Mouse (Mus musculus): ENCODE results near the gene 1520401A03Rik. TPM values are rescaled to one million over a fixed set of nuclear protein-coding genes. Genes with fewer than 3 reads are reported as not detected.

The 1520401A03Rik gene
- polyA plus RNA-seq, 1 experiment from 2014 or later: 0.10 TPM

DNA sequence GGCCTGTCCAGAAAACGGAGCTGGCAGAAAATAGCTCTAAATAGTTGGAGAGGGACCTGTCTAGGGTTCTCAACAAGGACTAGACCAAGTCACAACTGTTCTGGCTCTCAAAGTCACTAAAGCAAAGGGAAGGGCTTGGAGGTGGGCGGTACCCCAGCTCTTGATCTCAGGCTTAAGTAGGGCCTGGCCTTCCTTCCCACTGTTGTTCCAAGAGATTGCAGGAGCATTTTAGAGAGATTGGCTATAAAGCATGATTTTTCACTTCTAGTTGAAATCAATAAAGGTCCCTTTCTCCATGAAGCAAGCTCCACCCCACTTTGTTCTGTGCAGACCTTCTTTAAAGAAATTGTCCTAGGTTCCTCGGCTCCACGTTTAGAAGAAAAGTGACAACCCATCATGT lies 2.9 kb upstream of the 1520401A03Rik start:
- no peak for ATAC-seq
- Histone ChIP-seq H3K4me1 (peaks cover 30% of the 10 kb centered on the region), H3K27me3 (replicated peaks) (peaks cover 10% of the 10 kb centered on the region), H3K27ac (peak overlapping the region; percentile 93), H3K9me3 (replicated peaks) (no peaks in the 10 kb centered on the region), H3K4me2 (peak overlapping the region; percentile 89), H3K9ac (peak overlapping the region; percentile 91), H3K4me3 (peak overlapping the region; percentile 88), H3K36me3 (no peaks in the 10 kb centered on the region)
- WGBS (ENCODE audit: insufficient replicate concordance): 52% methylated on average over 4 of the region's 4 CpGs

DNA sequence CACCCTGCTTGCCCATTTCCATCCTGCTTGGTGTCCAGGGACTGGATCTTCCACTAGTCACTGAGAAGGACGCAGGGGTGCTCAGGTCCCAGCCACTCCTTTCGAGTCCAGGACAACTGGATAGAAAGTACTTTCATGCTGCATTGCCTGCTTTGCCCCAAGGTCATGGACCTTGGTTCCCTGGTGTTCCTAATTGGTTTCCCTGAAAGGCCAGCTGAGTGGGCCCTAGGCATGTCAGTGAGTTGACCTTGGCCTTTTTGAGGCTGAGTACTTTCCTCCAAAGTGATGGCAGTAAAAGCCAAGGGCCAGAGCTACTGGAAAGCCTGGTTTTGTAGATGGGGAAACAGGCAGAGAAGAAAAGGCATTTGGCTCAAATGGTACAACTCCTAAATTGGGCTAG lies 697 bp downstream of the 1520401A03Rik start:
- Histone ChIP-seq H3K9me3 (replicated peaks) (no peaks in the 10 kb centered on the region), H3K4me2 (no peak overlapping the region), H3K27ac (no peak overlapping the region), H3K9ac (no peak overlapping the region), H3K27me3 (replicated peaks) (peaks cover 35% of the 10 kb centered on the region), H3K4me1 (peaks cover 12% of the 10 kb centered on the region), H3K4me3 (no peak overlapping the region), H3K36me3 (no peaks in the 10 kb centered on the region)
- ATAC-seq: no peak
- 66% methylated on average over 2 of the region's 2 CpGs for WGBS (ENCODE audit: insufficient replicate concordance)

DNA sequence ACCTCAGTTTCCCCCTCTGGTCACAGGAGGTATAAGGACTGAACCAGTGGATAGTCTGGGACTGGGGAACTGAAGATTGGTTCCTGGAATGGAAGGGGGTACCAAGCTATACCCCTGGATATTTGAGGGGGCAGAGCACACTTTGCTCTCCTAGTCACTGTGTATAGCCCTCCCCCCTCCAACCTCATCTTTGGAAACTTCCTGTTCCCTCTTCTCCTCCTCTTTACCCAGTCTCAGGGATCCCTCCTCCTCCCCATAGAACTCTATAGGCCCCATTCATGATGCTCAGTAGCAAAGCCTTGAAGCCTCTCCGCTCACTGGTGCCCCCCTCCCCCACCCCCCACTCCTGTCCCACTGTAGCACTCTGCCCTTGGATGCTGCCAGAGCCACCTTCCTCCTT lies 3.1 kb downstream of the 1520401A03Rik start:
- H3K4me2 ChIP-seq: no peak overlapping the region
- H3K4me1 ChIP-seq: no peaks in the 10 kb centered on the region
- H3K27me3 ChIP-seq (replicated peaks): peaks cover 43% of the 10 kb centered on the region
- H3K27ac ChIP-seq: no peak overlapping the region
- H3K36me3 ChIP-seq: no peaks in the 10 kb centered on the region
- no peak for ATAC-seq
- H3K4me3 ChIP-seq: no peak overlapping the region
- WGBS (ENCODE audit: insufficient replicate concordance): 21% methylated on average over 1 of the region's 1 CpGs
- no peaks in the 10 kb centered on the region for H3K9me3 ChIP-seq (replicated peaks)
- H3K9ac ChIP-seq: no peak overlapping the region

DNA sequence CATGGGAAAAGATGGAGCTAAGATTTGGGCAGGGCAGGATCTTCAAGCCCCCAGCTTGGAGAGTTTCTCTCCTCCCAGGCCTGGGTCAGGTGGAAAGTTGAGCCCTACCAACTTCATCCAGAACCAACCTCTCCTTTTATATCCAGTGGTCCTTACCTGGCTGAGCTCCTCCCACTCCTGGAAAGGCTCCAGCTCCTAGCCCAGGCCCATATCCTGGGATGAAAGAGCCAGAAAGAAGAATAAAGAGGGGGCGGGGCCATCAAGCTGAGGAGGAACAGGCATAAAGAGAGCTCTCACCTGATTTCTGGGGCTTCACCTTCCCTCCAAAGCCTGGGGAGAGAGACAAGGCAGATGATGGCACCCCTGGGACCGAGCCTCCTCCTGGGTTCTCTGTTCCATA lies 5.6 kb downstream of the 1520401A03Rik start:
- Histone ChIP-seq H3K4me1 (no peaks in the 10 kb centered on the region), H3K27me3 (replicated peaks) (peaks cover 51% of the 10 kb centered on the region), H3K9me3 (replicated peaks) (no peaks in the 10 kb centered on the region), H3K27ac (no peak overlapping the region), H3K4me3 (no peak overlapping the region), H3K36me3 (no peaks in the 10 kb centered on the region), H3K9ac (no peak overlapping the region), H3K4me2 (no peak overlapping the region)
- ATAC-seq: no peak
- WGBS (ENCODE audit: insufficient replicate concordance): 48% methylated on average over 2 of the region's 2 CpGs

DNA sequence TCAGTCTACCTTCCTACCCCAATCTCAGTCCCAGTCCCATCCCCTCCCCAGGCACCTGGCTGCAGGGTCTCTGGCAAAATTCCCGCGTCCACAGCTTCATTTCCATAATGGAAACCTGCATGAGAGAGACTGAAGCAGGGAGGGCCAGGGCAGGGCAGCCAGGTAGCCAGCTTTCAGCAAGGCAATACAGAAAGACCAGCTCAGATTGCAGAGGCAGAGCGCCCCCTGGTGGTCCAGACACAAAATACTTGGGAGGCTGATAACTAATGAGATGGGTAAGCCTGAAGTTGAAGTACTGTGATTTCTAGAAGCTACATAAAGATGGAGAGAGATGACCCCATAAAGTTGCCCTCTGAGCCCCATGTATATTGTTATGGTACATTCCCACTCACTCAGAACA lies 16.4 kb downstream of the 1520401A03Rik start:
- no peak for ATAC-seq
- Histone ChIP-seq H3K4me3 (no peak overlapping the region), H3K36me3 (no peaks in the 10 kb centered on the region), H3K4me2 (no peak overlapping the region), H3K27ac (no peak overlapping the region), H3K9ac (no peak overlapping the region), H3K9me3 (replicated peaks) (no peaks in the 10 kb centered on the region), H3K4me1 (no peaks in the 10 kb centered on the region), H3K27me3 (replicated peaks) (peaks cover 77% of the 10 kb centered on the region)
- WGBS (ENCODE audit: insufficient replicate concordance): 0% methylated on average over 3 of the region's 3 CpGs

DNA sequence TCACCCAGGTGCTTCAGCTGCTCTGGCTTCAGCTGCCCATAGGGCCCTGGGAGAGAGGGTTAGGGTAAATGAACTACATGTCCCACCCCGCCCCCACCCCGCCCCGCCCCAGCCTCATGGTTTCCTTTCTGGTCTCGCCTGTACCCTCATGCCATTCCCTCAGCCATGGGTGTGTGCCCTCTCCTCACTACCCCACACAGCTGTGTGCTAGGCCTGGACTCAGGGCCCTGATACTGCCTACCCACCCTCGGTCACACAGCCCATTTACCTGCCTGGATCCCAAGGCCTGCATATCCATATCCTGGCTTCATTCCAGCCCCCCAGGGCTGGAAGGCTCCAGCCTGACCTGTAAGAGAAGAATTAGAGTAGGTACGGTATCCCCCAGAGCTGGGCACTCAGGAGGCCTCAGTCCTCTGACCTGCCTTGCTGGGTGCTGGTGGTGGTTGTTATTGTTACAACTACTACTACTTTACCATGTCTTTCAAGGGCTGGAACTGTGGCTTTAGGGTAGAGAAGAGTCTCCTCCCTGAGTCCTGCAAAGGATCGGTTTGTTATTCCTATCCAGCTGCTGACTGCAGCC lies 17.0 kb downstream of the 1520401A03Rik start:
- peaks cover 79% of the 10 kb centered on the region for H3K27me3 ChIP-seq (replicated peaks)
- WGBS (ENCODE audit: insufficient replicate concordance): 78% methylated on average over 7 of the region's 7 CpGs
- H3K4me1 ChIP-seq: no peaks in the 10 kb centered on the region
- no peak overlapping the region for H3K9ac ChIP-seq
- H3K4me3 ChIP-seq: no peak overlapping the region
- no peak overlapping the region for H3K27ac ChIP-seq
- no peaks in the 10 kb centered on the region for H3K36me3 ChIP-seq
- H3K9me3 ChIP-seq (replicated peaks): no peaks in the 10 kb centered on the region
- ATAC-seq: peak; percentile 30; the same call in 1 of the 2 replicates
- no peak overlapping the region for H3K4me2 ChIP-seq

DNA sequence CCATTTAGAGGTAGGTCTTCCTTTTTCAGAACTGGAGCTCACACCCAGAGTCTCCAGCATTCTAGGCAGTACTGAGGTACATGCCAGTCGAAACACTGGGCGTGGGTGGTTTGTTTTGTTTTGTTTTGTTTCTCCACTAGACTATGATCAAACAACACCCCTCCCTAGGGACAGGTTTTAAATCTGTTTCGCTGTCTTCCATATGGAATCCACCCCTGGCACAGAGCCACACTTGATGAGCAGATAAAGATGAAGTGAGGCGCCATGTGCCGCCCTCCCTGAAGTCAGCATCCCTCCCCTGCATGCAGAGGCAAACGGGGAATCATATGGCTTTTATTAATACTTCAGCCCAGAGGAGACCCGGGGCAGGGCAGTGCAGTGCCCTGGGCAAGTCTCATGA lies 17.8 kb downstream of the 1520401A03Rik start:
- WGBS (ENCODE audit: insufficient replicate concordance): 64% methylated on average over 7 of the region's 7 CpGs
- H3K27me3 ChIP-seq (replicated peaks): peaks cover 79% of the 10 kb centered on the region

DNA sequence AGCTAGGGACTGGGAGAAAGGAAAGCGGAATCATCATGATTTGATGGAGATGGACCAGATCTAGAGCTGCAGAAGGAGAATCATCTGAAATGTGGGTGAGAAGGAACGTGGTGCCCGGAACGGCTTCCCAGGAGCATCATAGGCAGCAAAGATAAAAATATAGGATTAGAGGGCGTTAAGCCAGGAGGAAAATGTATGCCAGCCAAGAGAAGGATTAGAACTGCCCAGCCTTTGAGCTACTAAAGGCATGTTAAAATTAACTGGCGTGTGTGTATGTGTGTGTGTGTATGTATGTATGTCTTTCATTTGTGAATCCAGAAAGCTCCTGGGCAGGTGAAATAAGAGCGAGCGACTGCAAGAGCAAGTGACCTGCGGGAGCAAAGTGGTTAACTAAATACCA lies 19.3 kb downstream of the 1520401A03Rik start:
- Histone ChIP-seq H3K27ac (no peak overlapping the region), H3K9me3 (replicated peaks) (no peaks in the 10 kb centered on the region), H3K4me2 (no peak overlapping the region), H3K9ac (no peak overlapping the region), H3K36me3 (no peaks in the 10 kb centered on the region), H3K27me3 (replicated peaks) (peaks cover 87% of the 10 kb centered on the region), H3K4me1 (peaks cover 12% of the 10 kb centered on the region; the same call in 1 of the 2 replicates), H3K4me3 (no peak overlapping the region)
- ATAC-seq: no peak
- 66% methylated on average over 9 of the region's 9 CpGs for WGBS (ENCODE audit: insufficient replicate concordance)

More for the DNA sequence above, 17.8 kb downstream of the 1520401A03Rik start:
- Histone ChIP-seq H3K27ac (no peak overlapping the region), H3K36me3 (no peaks in the 10 kb centered on the region), H3K4me3 (no peak overlapping the region), H3K4me2 (no peak overlapping the region), H3K9me3 (replicated peaks) (no peaks in the 10 kb centered on the region), H3K4me1 (peaks cover 5% of the 10 kb centered on the region; the same call in 1 of the 2 replicates), H3K9ac (no peak overlapping the region)
- ATAC-seq: no peak

DNA sequence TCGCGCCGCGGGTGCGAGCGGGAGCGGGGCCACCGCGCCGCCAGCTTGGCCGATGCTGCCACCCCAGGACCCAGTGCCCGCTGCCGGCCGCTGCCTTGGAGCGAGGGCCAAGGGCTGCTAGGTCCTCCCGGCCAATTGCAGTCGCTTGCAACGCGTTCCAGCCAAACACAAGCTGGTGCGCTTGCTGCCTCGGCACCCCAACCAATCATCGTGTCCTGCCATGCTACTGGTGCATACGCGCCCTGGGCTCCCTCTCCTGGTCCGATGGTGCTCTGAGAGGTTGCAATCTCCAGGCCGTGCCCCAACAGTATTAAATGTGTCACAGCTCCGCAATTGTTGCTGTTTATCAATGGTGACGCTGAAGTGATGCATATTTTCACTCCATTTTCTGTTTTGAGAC lies 22.5 kb downstream of the 1520401A03Rik start:
- Histone ChIP-seq H3K4me1 (peaks cover 12% of the 10 kb centered on the region; the same call in 1 of the 2 replicates), H3K4me2 (peak overlapping the region; percentile 92), H3K36me3 (no peaks in the 10 kb centered on the region), H3K9ac (peak overlapping the region; percentile 55), H3K27ac (no peak overlapping the region), H3K4me3 (peak overlapping the region; percentile 64), H3K27me3 (replicated peaks) (peaks cover 89% of the 10 kb centered on the region), H3K9me3 (replicated peaks) (no peaks in the 10 kb centered on the region)
- ATAC-seq: peak; percentile 85
- WGBS (ENCODE audit: insufficient replicate concordance): 4% methylated on average over 28 of the region's 28 CpGs

DNA sequence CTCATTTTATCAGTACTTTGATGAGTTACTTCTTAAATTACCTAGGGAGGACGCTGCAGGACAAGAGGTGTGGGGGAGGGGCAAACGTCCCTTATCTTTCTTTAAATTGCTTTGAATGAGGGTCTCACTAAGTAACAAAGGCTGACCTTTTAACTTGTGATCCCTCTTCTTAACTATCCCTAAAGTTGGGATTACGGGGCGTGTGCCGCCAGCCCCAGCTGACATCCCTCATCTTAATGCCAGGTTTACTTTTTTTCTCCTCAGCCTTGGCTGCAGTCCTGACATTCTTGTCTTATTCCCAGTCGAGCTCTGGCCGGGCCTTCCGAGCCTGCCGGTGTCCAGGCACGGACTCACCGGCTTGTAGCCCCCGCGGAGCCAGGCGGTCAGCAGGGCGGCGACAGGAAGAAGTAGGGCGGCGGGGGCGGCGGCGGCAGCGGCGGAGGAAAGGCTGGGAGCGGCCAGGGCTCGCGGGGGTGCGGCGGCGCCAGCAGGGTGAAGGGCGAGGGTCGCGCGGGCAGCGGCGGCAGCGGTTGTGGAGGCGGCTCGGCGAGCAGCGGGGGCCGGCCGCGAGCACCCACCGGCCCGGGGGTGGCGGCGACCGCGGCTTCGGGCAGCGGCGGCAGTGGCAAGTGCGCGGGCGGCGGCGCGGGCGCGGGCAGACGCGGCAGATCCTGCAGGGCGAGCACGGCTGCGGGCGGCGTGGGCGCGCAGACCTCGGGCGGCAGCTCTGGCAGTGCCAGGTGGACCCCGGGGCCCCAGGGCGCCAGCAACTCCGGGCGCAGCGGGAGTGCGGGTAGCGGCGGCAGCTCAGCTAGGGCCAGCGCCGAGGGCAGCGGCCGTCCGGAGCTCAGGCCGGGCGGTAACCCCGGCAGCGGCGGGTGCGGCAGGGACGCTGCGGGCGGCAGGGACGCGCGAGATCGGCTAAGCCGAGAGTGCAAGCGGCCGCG lies 23.2 kb downstream of the 1520401A03Rik start:
- H3K36me3 ChIP-seq: no peaks in the 10 kb centered on the region
- no peak overlapping the region for H3K27ac ChIP-seq
- peak overlapping the region; percentile 55 for H3K9ac ChIP-seq
- peaks cover 12% of the 10 kb centered on the region; the same call in 1 of the 2 replicates for H3K4me1 ChIP-seq
- 3% methylated on average over 67 of the region's 101 CpGs for WGBS (ENCODE audit: insufficient replicate concordance)
- peaks cover 88% of the 10 kb centered on the region for H3K27me3 ChIP-seq (replicated peaks)
- H3K9me3 ChIP-seq (replicated peaks): no peaks in the 10 kb centered on the region
- peak; percentile 30; the same call in 1 of the 2 replicates for ATAC-seq
- H3K4me3 ChIP-seq: peak overlapping the region; percentile 64
- H3K4me2 ChIP-seq: peak overlapping the region; percentile 92

DNA sequence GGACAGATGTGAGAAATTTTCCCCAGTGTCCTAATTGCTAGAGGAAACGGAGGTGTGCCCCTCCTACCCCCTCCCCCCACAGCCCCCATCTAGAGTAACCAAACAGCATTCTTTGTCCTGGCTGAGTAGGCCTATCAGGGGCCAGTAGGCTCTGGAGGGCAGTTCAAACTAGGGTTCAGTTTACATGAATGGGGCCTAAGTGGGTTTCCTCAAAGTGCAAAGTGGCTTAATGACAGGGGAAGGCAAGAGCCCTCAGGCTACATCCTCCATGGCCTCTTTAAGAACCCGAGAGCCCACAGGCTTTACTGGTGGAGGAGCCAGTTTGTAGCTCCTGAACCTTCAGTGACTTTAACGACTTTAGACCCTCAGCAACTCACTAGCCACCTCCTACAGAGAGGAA lies 26.8 kb downstream of the 1520401A03Rik start:
- Histone ChIP-seq H3K9me3 (replicated peaks) (no peaks in the 10 kb centered on the region), H3K9ac (no peak overlapping the region), H3K4me3 (no peak overlapping the region), H3K27me3 (replicated peaks) (peaks cover 80% of the 10 kb centered on the region), H3K27ac (no peak overlapping the region), H3K4me1 (peaks cover 12% of the 10 kb centered on the region; the same call in 1 of the 2 replicates), H3K4me2 (no peak overlapping the region), H3K36me3 (no peaks in the 10 kb centered on the region)
- 14% methylated on average over 3 of the region's 3 CpGs for WGBS (ENCODE audit: insufficient replicate concordance)
- no peak for ATAC-seq

DNA sequence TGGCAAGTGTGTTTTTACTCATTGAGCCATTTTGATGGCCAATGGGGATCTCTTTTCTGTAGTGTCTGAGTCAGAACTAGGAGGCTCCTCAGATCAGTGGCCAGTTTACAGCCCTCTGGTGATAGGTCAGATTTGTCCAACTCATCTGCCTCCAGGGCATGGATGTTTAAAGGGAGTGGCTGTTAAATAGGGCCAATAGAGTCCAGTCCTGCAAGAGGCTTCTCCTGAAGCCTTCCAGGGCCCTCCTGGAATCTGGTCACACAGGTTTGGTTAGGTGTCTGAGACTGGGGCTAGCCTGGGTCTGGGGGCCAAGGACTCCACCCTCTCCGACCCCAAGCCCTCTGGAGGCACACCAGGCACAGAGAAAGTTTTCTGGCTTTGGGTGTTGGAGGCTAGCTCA lies 28.1 kb downstream of the 1520401A03Rik start:
- Histone ChIP-seq H3K27ac (no peak overlapping the region), H3K4me1 (peaks cover 4% of the 10 kb centered on the region; the same call in 1 of the 2 replicates), H3K9ac (no peak overlapping the region), H3K9me3 (replicated peaks) (no peaks in the 10 kb centered on the region), H3K4me3 (no peak overlapping the region), H3K36me3 (no peaks in the 10 kb centered on the region), H3K4me2 (no peak overlapping the region), H3K27me3 (replicated peaks) (peaks cover 66% of the 10 kb centered on the region)
- no peak for ATAC-seq
- 50% methylated on average over 1 of the region's 1 CpGs for WGBS (ENCODE audit: insufficient replicate concordance)
